Comparison of ENCODE assay signal across 7 mouse cellular contexts in the genomic region with DNA sequence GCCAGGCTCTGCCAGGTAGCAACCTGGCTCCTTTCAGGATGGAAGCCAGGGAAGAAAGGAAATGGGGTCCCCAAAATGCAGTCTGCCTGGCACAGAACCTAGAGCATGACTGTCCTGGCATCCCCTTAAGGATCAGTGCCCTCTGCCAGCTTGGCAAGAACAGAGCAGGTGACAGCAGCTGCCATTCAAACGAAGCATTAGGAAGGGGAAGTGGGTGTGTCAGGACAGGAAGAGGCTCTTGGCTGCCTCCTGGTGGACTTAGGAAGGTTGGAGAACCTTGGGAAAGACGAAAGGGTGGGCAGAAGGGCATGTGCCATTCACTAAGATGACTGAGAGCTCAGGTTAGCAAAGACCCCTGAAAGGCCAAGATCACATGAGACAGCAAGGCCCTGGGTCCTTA. TPM values are rescaled to one million over a fixed set of nuclear protein-coding genes. Genes with fewer than 3 reads are reported as not detected.
DNase-seq lines count a peak whose midpoint lies in the region; ATAC-seq and TF ChIP-seq lines count a peak whose summit lies in the region.

No protein-coding gene starts in this region.

- peaks cover 71% of the 10 kb centered on the region for H3K4me1 ChIP-seq in limb, embryonic 15.5 days
- peaks cover 66% of the 10 kb centered on the region for H3K4me1 ChIP-seq in limb, embryonic 10.5 days
- peaks cover 13% of the 10 kb centered on the region for H3K4me1 ChIP-seq in bone marrow, adult 2 months (ENCODE audit: control insufficient read depth, insufficient read depth, low read length)
- peaks cover 12% of the 10 kb centered on the region; the same call in 1 of the 2 replicates for H3K4me1 ChIP-seq in forebrain, embryonic 11.5 days (replicated peaks; ENCODE audit: control insufficient read depth, insufficient read depth, low read length)

- WGBS in limb, embryonic 15.5 days = 24% methylated on average over 2 of the region's 2 CpGs
- WGBS in limb, embryonic 10.5 days = 17% methylated on average over 2 of the region's 2 CpGs
- WGBS in bone marrow, adult 2 months = 16% methylated on average over 2 of the region's 2 CpGs
- WGBS in forebrain, embryonic 11.5 days = 14% methylated on average over 2 of the region's 2 CpGs

- DNase-seq in limb, embryonic 10.5 days (ENCODE audit: low spot score) = no peak
- DNase-seq in forebrain, embryonic 11.5 days (ENCODE audit: low spot score) = peak; percentile 52
- DNase-seq in right cerebral cortex, postnatal 36 days (ENCODE audit: low spot score in 2 of 2) = no peak
- DNase-seq in layer of hippocampus, adult 9-11 months = no peak

- 0 out of 2 replicates have a peak overlapping the region, but pooled peaks have one; percentile 7 for H3K9ac ChIP-seq in limb, embryonic 15.5 days
- no peak overlapping the region for H3K9ac ChIP-seq in forebrain, embryonic 11.5 days (ENCODE audit: low read length)

- peak overlapping the region; percentile 0; the same call in 1 of the 2 replicates for H3K27ac ChIP-seq in limb, embryonic 15.5 days
- no peak overlapping the region for H3K27ac ChIP-seq in limb, embryonic 10.5 days
- no peak overlapping the region for H3K27ac ChIP-seq in bone marrow, adult 2 months (ENCODE audit: control insufficient read depth, insufficient read depth, low read depth, low read length, poor library complexity)
- H3K27ac ChIP-seq in forebrain, embryonic 11.5 days (ENCODE audit: low read depth, low read length) = no peak overlapping the region

- no peak for ATAC-seq in limb, embryonic 15.5 days (ENCODE audit: insufficient number of reproducible peaks, low FRiP score, low TSS enrichment, low read depth)
- no peak for ATAC-seq in forebrain, embryonic 11.5 days (replicated peaks; ENCODE audit: low FRiP score)
- ATAC-seq in megakaryocyte progenitor cell, adult 5-6 weeks (replicated peaks; ENCODE audit: poor library complexity) = peak; percentile 81

- no peaks in the 10 kb centered on the region for H3K9me3 ChIP-seq in limb, embryonic 15.5 days
- H3K9me3 ChIP-seq in limb, embryonic 10.5 days (replicated peaks) = no peaks in the 10 kb centered on the region
- H3K9me3 ChIP-seq in forebrain, embryonic 11.5 days (ENCODE audit: control insufficient read depth, low read length) = no peaks in the 10 kb centered on the region

- no peak for TF ChIP-seq POLR2A in bone marrow, adult 2 months (IDR thresholded peaks at IDR 0.05; ENCODE audit: borderline replicate concordance, control insufficient read depth, low read depth, low read length)

- peak; percentile 82 for TF ChIP-seq CTCF in bone marrow, adult 2 months (IDR thresholded peaks at IDR 0.05; ENCODE audit: control insufficient read depth, insufficient read depth, low read length)

- peaks cover 33% of the 10 kb centered on the region for H3K36me3 ChIP-seq in limb, embryonic 15.5 days
- peaks cover 22% of the 10 kb centered on the region for H3K36me3 ChIP-seq in limb, embryonic 10.5 days
- H3K36me3 ChIP-seq in forebrain, embryonic 11.5 days (ENCODE audit: control insufficient read depth, insufficient read depth, low read length) = no peaks in the 10 kb centered on the region; the same call in 1 of the 2 replicates

- H3K4me3 ChIP-seq in limb, embryonic 15.5 days = no peak overlapping the region
- no peak overlapping the region for H3K4me3 ChIP-seq in limb, embryonic 10.5 days
- H3K4me3 ChIP-seq in bone marrow, adult 2 months (replicated peaks; ENCODE audit: control insufficient read depth, low read depth, low read length) = no peak overlapping the region
- no peak overlapping the region for H3K4me3 ChIP-seq in forebrain, embryonic 11.5 days (ENCODE audit: low read depth, low read length)

- no peaks in the 10 kb centered on the region for H3K27me3 ChIP-seq in limb, embryonic 15.5 days
- H3K27me3 ChIP-seq in limb, embryonic 10.5 days (ENCODE audit: low read depth, poor library complexity, severe bottlenecking) = peaks cover 9% of the 10 kb centered on the region
- H3K27me3 ChIP-seq in forebrain, embryonic 11.5 days (ENCODE audit: control insufficient read depth, insufficient read depth, low read length) = no peaks in the 10 kb centered on the region

- H3K4me2 ChIP-seq in limb, embryonic 15.5 days = no peak overlapping the region
- no peak overlapping the region for H3K4me2 ChIP-seq in forebrain, embryonic 11.5 days (ENCODE audit: low read depth, low read length, severe bottlenecking)

RNA-seq across cellular contexts. Expression of gene Hdac5, which starts 20.2 kb away (rescaled TPM):
- polyA plus RNA-seq in limb, embryonic 15.5 days (2015; fragmentation: Nextera tagmentation; extraction: Ambion mirVana) = 94.1 and 96.7 TPM in 2 replicates
- polyA plus RNA-seq in limb, embryonic 10.5 days (2016; fragmentation: Nextera tagmentation; extraction: Ambion mirVana) = 36.4 and 50.2 TPM in 2 replicates
- polyA plus RNA-seq in bone marrow, adult 2 months (2011; ENCODE audit: insufficient read depth, insufficient read length, low replicate concordance, missing spikeins) = 45.9 and 89.1 TPM in 2 replicates
- 35.0 and 36.8 TPM in 2 replicates for polyA plus RNA-seq in forebrain, embryonic 11.5 days (2014; fragmentation: Nextera tagmentation; extraction: Ambion mirVana)
- 18.6 and 20.6 TPM in 2 replicates for total RNA-seq in megakaryocyte progenitor cell, adult 5-6 weeks (2015)
- total RNA-seq in megakaryocyte progenitor cell, adult 5-6 weeks (2017) = 18.7 and 22.1 TPM in 2 replicates

RNA-seq across cellular contexts. Expression of gene G6pc3, which starts 20.3 kb away (rescaled TPM):
- polyA plus RNA-seq in limb, embryonic 15.5 days (2015; fragmentation: Nextera tagmentation; extraction: Ambion mirVana) = 25.1 and 27.6 TPM in 2 replicates
- polyA plus RNA-seq in limb, embryonic 10.5 days (2016; fragmentation: Nextera tagmentation; extraction: Ambion mirVana) = 41.4 and 41.6 TPM in 2 replicates
- polyA plus RNA-seq in bone marrow, adult 2 months (2011; ENCODE audit: insufficient read depth, insufficient read length, low replicate concordance, missing spikeins) = 13.9 and 26.5 TPM in 2 replicates
- polyA plus RNA-seq in forebrain, embryonic 11.5 days (2014; fragmentation: Nextera tagmentation; extraction: Ambion mirVana) = 30.6 and 32.2 TPM in 2 replicates
- 106 and 144 TPM in 2 replicates for total RNA-seq in megakaryocyte progenitor cell, adult 5-6 weeks (2015)
- 61.8 and 65.0 TPM in 2 replicates for total RNA-seq in megakaryocyte progenitor cell, adult 5-6 weeks (2017)

RNA-seq across cellular contexts. Expression of gene Lsm12, which starts 24.6 kb away (rescaled TPM):
- 119 and 130 TPM in 2 replicates for polyA plus RNA-seq in limb, embryonic 15.5 days (2015; fragmentation: Nextera tagmentation; extraction: Ambion mirVana)
- polyA plus RNA-seq in limb, embryonic 10.5 days (2016; fragmentation: Nextera tagmentation; extraction: Ambion mirVana) = 125 and 146 TPM in 2 replicates
- polyA plus RNA-seq in bone marrow, adult 2 months (2011; ENCODE audit: insufficient read depth, insufficient read length, low replicate concordance, missing spikeins) = 40.1 and 43.4 TPM in 2 replicates
- polyA plus RNA-seq in forebrain, embryonic 11.5 days (2014; fragmentation: Nextera tagmentation; extraction: Ambion mirVana) = 73.2 and 78.7 TPM in 2 replicates
- total RNA-seq in megakaryocyte progenitor cell, adult 5-6 weeks (2015) = 127 and 133 TPM in 2 replicates
- total RNA-seq in megakaryocyte progenitor cell, adult 5-6 weeks (2017) = 67.8 and 79.1 TPM in 2 replicates

RNA-seq across cellular contexts. Expression of gene BC030867, which starts 38.9 kb away (rescaled TPM):
- polyA plus RNA-seq in limb, embryonic 15.5 days (2015; fragmentation: Nextera tagmentation; extraction: Ambion mirVana) = 13.0 and 13.8 TPM in 2 replicates
- 33.4 and 35.7 TPM in 2 replicates for polyA plus RNA-seq in limb, embryonic 10.5 days (2016; fragmentation: Nextera tagmentation; extraction: Ambion mirVana)
- polyA plus RNA-seq in bone marrow, adult 2 months (2011; ENCODE audit: insufficient read depth, insufficient read length, low replicate concordance, missing spikeins) = 18.5 and 39.2 TPM in 2 replicates
- 23.5 and 26.6 TPM in 2 replicates for polyA plus RNA-seq in forebrain, embryonic 11.5 days (2014; fragmentation: Nextera tagmentation; extraction: Ambion mirVana)
- 20.7 and 21.1 TPM in 2 replicates for total RNA-seq in megakaryocyte progenitor cell, adult 5-6 weeks (2015)
- total RNA-seq in megakaryocyte progenitor cell, adult 5-6 weeks (2017) = 5.9 and 6.7 TPM in 2 replicates

RNA-seq across cellular contexts. Expression of gene Tmem101, which starts 53.5 kb away (rescaled TPM):
- polyA plus RNA-seq in limb, embryonic 15.5 days (2015; fragmentation: Nextera tagmentation; extraction: Ambion mirVana) = 37.5 and 40.3 TPM in 2 replicates
- 34.0 and 39.6 TPM in 2 replicates for polyA plus RNA-seq in limb, embryonic 10.5 days (2016; fragmentation: Nextera tagmentation; extraction: Ambion mirVana)
- 6.8 and 10.3 TPM in 2 replicates for polyA plus RNA-seq in bone marrow, adult 2 months (2011; ENCODE audit: insufficient read depth, insufficient read length, low replicate concordance, missing spikeins)
- 35.7 and 38.9 TPM in 2 replicates for polyA plus RNA-seq in forebrain, embryonic 11.5 days (2014; fragmentation: Nextera tagmentation; extraction: Ambion mirVana)
- total RNA-seq in megakaryocyte progenitor cell, adult 5-6 weeks (2015) = 8.1 and 11.5 TPM in 2 replicates
- total RNA-seq in megakaryocyte progenitor cell, adult 5-6 weeks (2017) = 14.9 and 17.5 TPM in 2 replicates
